Mouse (Mus musculus) lung, embryonic 15.5 days (tissue): ENCODE results near the gene Nacc1. TPM values are rescaled to one million over a fixed set of nuclear protein-coding genes. Genes with fewer than 3 reads are reported as not detected.

Source experiments
- ATAC-seq: fragments of 200-750 bp; cut with Nextera tagmentation; 2 replicates; pipeline ENCODE4 v1.8.0; 2017; ENCODE audit warnings: moderate number of reproducible peaks, borderline replicate concordance; ENCODE audit not compliant: low FRiP score, low TSS enrichment; ENCODE audit errors: extremely low read depth
- H3K27ac ChIP-seq: fragments of 300-500 bp; sonication (generic); 2 replicates; pipeline ENCODE4 v1.5.1; 2015; ENCODE audit warnings: moderate library complexity, mild to moderate bottlenecking, inconsistent platforms
- H3K27me3 ChIP-seq: fragments of 300-500 bp; sonication (generic); 2 replicates; pipeline ENCODE4 v1.6.1; 2015; ENCODE audit warnings: inconsistent platforms
- H3K36me3 ChIP-seq: fragments of 300-500 bp; sonication (generic); 2 replicates; pipeline ENCODE4 v1.6.1; 2015; ENCODE audit warnings: inconsistent platforms
- H3K4me1 ChIP-seq: fragments of 300-500 bp; sonication (generic); 2 replicates; pipeline ENCODE4 v1.6.1; 2015; ENCODE audit warnings: inconsistent platforms
- H3K4me2 ChIP-seq: fragments of 300-500 bp; sonication (generic); 2 replicates; pipeline ENCODE4 v1.6.1; 2015; ENCODE audit warnings: inconsistent platforms, mild to moderate bottlenecking, moderate library complexity
- H3K4me3 ChIP-seq: fragments of 300-500 bp; sonication (generic); 2 replicates; pipeline ENCODE4 v1.5.1; 2015; ENCODE audit warnings: mild to moderate bottlenecking, inconsistent platforms
- H3K9ac ChIP-seq: fragments of 300-500 bp; sonication (generic); 2 replicates; pipeline ENCODE4 v1.6.1; 2015; ENCODE audit warnings: inconsistent platforms
- H3K9me3 ChIP-seq: fragments of 300-500 bp; sonication (generic); 2 replicates; pipeline ENCODE4 v1.6.1; 2016; ENCODE audit warnings: inconsistent platforms
- WGBS: fragments of 180-500 bp; shearing (Covaris S2); methylation state at CpG from one replicate; pipeline ENCODE4 v1.1.7; 2015; 5-methylcytosine and 5-hydroxymethylcytosine counted together
- polyA plus RNA-seq: library from polyadenylated mRNA; unstranded; fragments of >200 nt; fragmentation: Nextera tagmentation; extraction: Ambion mirVana; gene quantifications from 2 replicates; pipeline ENCODE4 v1.2.1, GENCODE M21; 2015

Nacc1 gene
- polyA plus RNA-seq, 1 experiment from 2014 or later, result 21.6 TPM

GRCm38 (mm10) chr8:84704356-84704755 lies 16.7 kb upstream of the Nacc1 start:
- WGBS, result 12% methylated on average over 16 of the region's 16 CpGs
- peak overlapping the region; percentile 41 for H3K27ac ChIP-seq
- peak overlapping the region; percentile 58 for H3K4me2 ChIP-seq
- peaks cover 8% of the 10 kb centered on the region; the same call in 1 of the 2 replicates for H3K36me3 ChIP-seq
- peak overlapping the region; percentile 8; the same call in 1 of the 2 replicates for H3K4me3 ChIP-seq
- H3K9ac ChIP-seq, result 0 out of 2 replicates have a peak overlapping the region, but pooled peaks have one; percentile 13
- no peak for ATAC-seq
- H3K27me3 ChIP-seq, result peaks cover 33% of the 10 kb centered on the region
- no peaks in the 10 kb centered on the region for H3K9me3 ChIP-seq
- H3K4me1 ChIP-seq, result peaks cover 70% of the 10 kb centered on the region

- H3K9me3 ChIP-seq, result no peaks in the 10 kb centered on the region
- peak overlapping the region; percentile 39 for H3K27ac ChIP-seq
- no peak for ATAC-seq
- peak overlapping the region; percentile 58 for H3K4me2 ChIP-seq
- WGBS, result 18% methylated on average over 38 of the region's 38 CpGs
- 0 out of 2 replicates have a peak overlapping the region, but pooled peaks have one; percentile 13 for H3K9ac ChIP-seq
- H3K36me3 ChIP-seq, result peaks cover 13% of the 10 kb centered on the region
- peaks cover 71% of the 10 kb centered on the region for H3K4me1 ChIP-seq
- peak overlapping the region; percentile 28; the same call in 1 of the 2 replicates for H3K4me3 ChIP-seq
- peaks cover 33% of the 10 kb centered on the region for H3K27me3 ChIP-seq
These were observed 16.0 kb upstream of the Nacc1 start for GRCm38 (mm10) chr8:84703466-84704249.

GRCm38 (mm10) chr8:84702963-84703465 lies 15.4 kb upstream of the Nacc1 start:
- WGBS, result 80% methylated on average over 6 of the region's 6 CpGs
- peaks cover 15% of the 10 kb centered on the region for H3K36me3 ChIP-seq
- peaks cover 31% of the 10 kb centered on the region for H3K27me3 ChIP-seq
- peaks cover 68% of the 10 kb centered on the region for H3K4me1 ChIP-seq
- H3K9ac ChIP-seq, result no peak overlapping the region
- peak overlapping the region; percentile 28 for H3K4me3 ChIP-seq
- H3K4me2 ChIP-seq, result peak overlapping the region; percentile 58
- H3K9me3 ChIP-seq, result no peaks in the 10 kb centered on the region
- no peak for ATAC-seq
- no peak overlapping the region; the same call in 1 of the 2 replicates for H3K27ac ChIP-seq

GRCm38 (mm10) chr8:84702561-84702960 lies 14.9 kb upstream of the Nacc1 start:
- Histone ChIP-seq H3K9me3 (no peaks in the 10 kb centered on the region), H3K4me3 (peak overlapping the region; percentile 28), H3K27ac (peak overlapping the region; percentile 58; the same call in 1 of the 2 replicates), H3K36me3 (peaks cover 18% of the 10 kb centered on the region; the same call in 1 of the 2 replicates), H3K4me1 (peaks cover 63% of the 10 kb centered on the region), H3K4me2 (peak overlapping the region; percentile 58), H3K9ac (no peak overlapping the region), H3K27me3 (peaks cover 26% of the 10 kb centered on the region)
- no peak for ATAC-seq
- 70% methylated on average over 9 of the region's 9 CpGs for WGBS

- ATAC-seq, result peak; percentile 67; the same call in 1 of the 2 replicates
- Histone ChIP-seq H3K9me3 (no peaks in the 10 kb centered on the region), H3K27ac (peak within 1 kb of the TSS; percentile 84), H3K27me3 (peaks cover 15% of the 10 kb centered on the region; the same call in 1 of the 2 replicates), H3K9ac (peak within 1 kb of the TSS; percentile 13; the same call in 1 of the 2 replicates), H3K4me1 (peaks cover 51% of the 10 kb centered on the region), H3K4me2 (peak within 1 kb of the TSS; percentile 58), H3K36me3 (peaks cover 21% of the 10 kb centered on the region), H3K4me3 (peak within 1 kb of the TSS; percentile 28)
- 9% methylated on average over 34 of the region's 34 CpGs for WGBS
These were observed 13.6 kb upstream of the Nacc1 start, which contains the start of gene Lyl1 for GRCm38 (mm10) chr8:84700941-84701911. Gene Lyl1 (plus strand): TSS chr8:84701457.

- peak overlapping the region; percentile 16 for H3K4me2 ChIP-seq
- peak overlapping the region; percentile 84 for H3K27ac ChIP-seq
- H3K4me3 ChIP-seq, result no peak overlapping the region
- H3K9me3 ChIP-seq, result no peaks in the 10 kb centered on the region
- no peak for ATAC-seq
- peaks cover 24% of the 10 kb centered on the region for H3K36me3 ChIP-seq
- peaks cover 15% of the 10 kb centered on the region; the same call in 1 of the 2 replicates for H3K27me3 ChIP-seq
- H3K9ac ChIP-seq, result no peak overlapping the region
- WGBS, result 76% methylated on average over 5 of the region's 5 CpGs
- H3K4me1 ChIP-seq, result peaks cover 48% of the 10 kb centered on the region
These were observed 12.9 kb upstream of the Nacc1 start for GRCm38 (mm10) chr8:84700526-84700925.

- H3K27me3 ChIP-seq, result peaks cover 15% of the 10 kb centered on the region; the same call in 1 of the 2 replicates
- peaks cover 42% of the 10 kb centered on the region for H3K4me1 ChIP-seq
- 48% methylated on average over 7 of the region's 7 CpGs for WGBS
- H3K9ac ChIP-seq, result no peak overlapping the region
- ATAC-seq, result peak; percentile 32
- peak overlapping the region; percentile 16 for H3K4me2 ChIP-seq
- H3K36me3 ChIP-seq, result peaks cover 30% of the 10 kb centered on the region
- no peak overlapping the region for H3K4me3 ChIP-seq
- no peaks in the 10 kb centered on the region for H3K9me3 ChIP-seq
- peak overlapping the region; percentile 84 for H3K27ac ChIP-seq
These were observed 12.2 kb upstream of the Nacc1 start for GRCm38 (mm10) chr8:84699861-84700322.

- peaks cover 30% of the 10 kb centered on the region for H3K36me3 ChIP-seq
- WGBS, result 73% methylated on average over 9 of the region's 9 CpGs
- H3K4me2 ChIP-seq, result no peak overlapping the region
- H3K27ac ChIP-seq, result peak overlapping the region; percentile 84
- H3K4me1 ChIP-seq, result peaks cover 35% of the 10 kb centered on the region
- H3K4me3 ChIP-seq, result no peak overlapping the region
- H3K9me3 ChIP-seq, result no peaks in the 10 kb centered on the region
- peaks cover 14% of the 10 kb centered on the region; the same call in 1 of the 2 replicates for H3K27me3 ChIP-seq
- ATAC-seq, result no peak
- H3K9ac ChIP-seq, result no peak overlapping the region
These were observed 11.3 kb upstream of the Nacc1 start for GRCm38 (mm10) chr8:84698929-84699401.

- Histone ChIP-seq H3K9me3 (no peaks in the 10 kb centered on the region), H3K36me3 (peaks cover 30% of the 10 kb centered on the region), H3K9ac (no peak overlapping the region), H3K4me1 (peaks cover 31% of the 10 kb centered on the region), H3K27ac (peak overlapping the region; percentile 84), H3K27me3 (0 out of 2 replicates have a peak, but pooled peaks cover 8% of the 10 kb centered on the region), H3K4me2 (no peak overlapping the region), H3K4me3 (no peak overlapping the region)
- ATAC-seq, result no peak
- WGBS, result 88% methylated on average over 5 of the region's 5 CpGs
These were observed 10.6 kb upstream of the Nacc1 start for GRCm38 (mm10) chr8:84698288-84698687.

- H3K4me3 ChIP-seq, result no peak overlapping the region
- H3K36me3 ChIP-seq, result peaks cover 34% of the 10 kb centered on the region
- no peak overlapping the region for H3K27ac ChIP-seq
- 0 out of 2 replicates have a peak, but pooled peaks cover 2% of the 10 kb centered on the region for H3K27me3 ChIP-seq
- H3K4me2 ChIP-seq, result no peak overlapping the region
- peaks cover 31% of the 10 kb centered on the region for H3K4me1 ChIP-seq
- H3K9me3 ChIP-seq, result no peaks in the 10 kb centered on the region
- no peak overlapping the region for H3K9ac ChIP-seq
- no peak for ATAC-seq
- WGBS, result 84% methylated on average over 14 of the region's 14 CpGs
These were observed 9.8 kb upstream of the Nacc1 start for GRCm38 (mm10) chr8:84697166-84698130.
